Mouse (Mus musculus) midbrain, embryonic 12.5 days (tissue): ENCODE measurements around the gene Gpd2. TPM values are rescaled to one million over a fixed set of nuclear protein-coding genes. Genes with fewer than 3 reads are reported as not detected.

ENCODE experiments used
- ATAC-seq: fragments of 200-750 bp; cut with Nextera tagmentation; 2 replicates; pipeline ENCODE4 v1.8.0; 2017; ENCODE audit warnings: low read depth, moderate TSS enrichment, moderate library complexity; ENCODE audit not compliant: low FRiP score
- H3K27ac ChIP-seq: fragments of 300-500 bp; sonication (generic); replicated peaks from 2 replicates; pipeline ENCODE4 v1.5.1; 2016; ENCODE audit warnings: mild to moderate bottlenecking
- H3K27me3 ChIP-seq: fragments of 300-500 bp; sonication (generic); 2 replicates; pipeline ENCODE4 v1.6.1; 2016; ENCODE audit warnings: mild to moderate bottlenecking
- H3K36me3 ChIP-seq: fragments of 300-500 bp; sonication (generic); 2 replicates; pipeline ENCODE4 v1.6.1; 2016
- H3K4me1 ChIP-seq: fragments of 300-500 bp; sonication (generic); 2 replicates; pipeline ENCODE4 v1.6.1; 2016
- H3K4me2 ChIP-seq: fragments of 300-500 bp; sonication (generic); replicated peaks from 2 replicates; pipeline ENCODE4 v1.6.1; 2016; ENCODE audit warnings: mild to moderate bottlenecking, moderate library complexity
- H3K4me3 ChIP-seq: fragments of 300-500 bp; sonication (generic); 2 replicates; pipeline ENCODE4 v1.5.1; 2016; ENCODE audit warnings: mild to moderate bottlenecking
- H3K9ac ChIP-seq: fragments of 300-500 bp; sonication (generic); replicated peaks from 2 replicates; pipeline ENCODE4 v1.6.1; 2016; ENCODE audit warnings: mild to moderate bottlenecking, moderate library complexity
- H3K9me3 ChIP-seq: fragments of 300-500 bp; sonication (generic); 2 replicates; pipeline ENCODE4 v1.6.1; 2016; ENCODE audit warnings: mild to moderate bottlenecking
- WGBS: fragments of 180-500 bp; shearing (Covaris S2); methylation state at CpG from one replicate; pipeline ENCODE4 v1.1.7; 2016; 5-methylcytosine and 5-hydroxymethylcytosine counted together
- polyA plus RNA-seq: library from polyadenylated mRNA; unstranded; fragments of >200 nt; fragmentation: Nextera tagmentation; extraction: Ambion mirVana; gene quantifications from 2 replicates; pipeline ENCODE4 v1.2.1, GENCODE M21; 2016

The Gpd2 gene
- polyA plus RNA-seq, 1 experiment from 2014 or later: 11.4 TPM

- 0 out of 2 replicates have a peak, but pooled peaks cover 13% of the 10 kb centered on the region for H3K27me3 ChIP-seq
- no peak overlapping the region for H3K4me3 ChIP-seq
- H3K36me3 ChIP-seq: no peaks in the 10 kb centered on the region
- H3K9me3 ChIP-seq: no peaks in the 10 kb centered on the region
- WGBS: 88% methylated on average over 5 of the region's 5 CpGs
- no peak overlapping the region for H3K4me2 ChIP-seq
- no peak for ATAC-seq
- H3K27ac ChIP-seq: no peak overlapping the region
- no peak overlapping the region for H3K9ac ChIP-seq
- no peaks in the 10 kb centered on the region for H3K4me1 ChIP-seq
Measured at GRCm38 (mm10) chr2:57231432-57231831, 6.0 kb upstream of the Gpd2 start.

DNA sequence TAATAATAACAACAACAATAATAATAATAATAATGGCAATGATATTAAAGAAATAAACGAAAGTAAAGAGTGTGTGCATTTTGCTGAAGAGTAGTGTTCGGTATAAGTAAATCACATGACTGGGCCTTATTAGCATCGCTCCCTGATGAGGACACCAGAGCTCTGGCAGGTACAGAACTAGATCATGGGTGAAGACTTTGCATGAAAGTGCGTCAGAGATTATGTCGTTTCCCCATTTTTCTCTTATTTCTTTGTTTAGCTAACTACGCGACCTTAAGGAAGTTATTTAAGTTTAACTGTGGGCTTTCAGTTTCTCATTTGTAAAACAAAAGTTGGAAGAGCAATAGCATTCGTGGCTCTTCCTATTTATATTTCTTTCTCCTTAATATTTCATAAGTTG is 5.1 kb upstream of the Gpd2 start:
- Histone ChIP-seq H3K36me3 (no peaks in the 10 kb centered on the region), H3K4me2 (no peak overlapping the region), H3K27me3 (peaks cover 20% of the 10 kb centered on the region; the same call in 1 of the 2 replicates), H3K9me3 (no peaks in the 10 kb centered on the region), H3K9ac (no peak overlapping the region), H3K27ac (no peak overlapping the region), H3K4me1 (peaks cover under 1% of the 10 kb centered on the region; the same call in 1 of the 2 replicates), H3K4me3 (no peak overlapping the region)
- ATAC-seq: no peak
- 89% methylated on average over 8 of the region's 8 CpGs for WGBS

- peaks cover 12% of the 10 kb centered on the region for H3K4me1 ChIP-seq
- H3K4me3 ChIP-seq: no peak overlapping the region
- no peak for ATAC-seq
- 88% methylated on average over 2 of the region's 2 CpGs for WGBS
- no peak overlapping the region for H3K27ac ChIP-seq
- no peak overlapping the region for H3K9ac ChIP-seq
- no peak overlapping the region for H3K4me2 ChIP-seq
- H3K9me3 ChIP-seq: no peaks in the 10 kb centered on the region
- H3K36me3 ChIP-seq: no peaks in the 10 kb centered on the region
- H3K27me3 ChIP-seq: peaks cover 37% of the 10 kb centered on the region
Measured at GRCm38 (mm10) chr2:57236246-57236645, 1.2 kb upstream of the Gpd2 start.

GRCm38 (mm10) chr2:57237026-57237425 is 409 bp upstream of the Gpd2 start:
- H3K4me3 ChIP-seq: no peak overlapping the region

DNA sequence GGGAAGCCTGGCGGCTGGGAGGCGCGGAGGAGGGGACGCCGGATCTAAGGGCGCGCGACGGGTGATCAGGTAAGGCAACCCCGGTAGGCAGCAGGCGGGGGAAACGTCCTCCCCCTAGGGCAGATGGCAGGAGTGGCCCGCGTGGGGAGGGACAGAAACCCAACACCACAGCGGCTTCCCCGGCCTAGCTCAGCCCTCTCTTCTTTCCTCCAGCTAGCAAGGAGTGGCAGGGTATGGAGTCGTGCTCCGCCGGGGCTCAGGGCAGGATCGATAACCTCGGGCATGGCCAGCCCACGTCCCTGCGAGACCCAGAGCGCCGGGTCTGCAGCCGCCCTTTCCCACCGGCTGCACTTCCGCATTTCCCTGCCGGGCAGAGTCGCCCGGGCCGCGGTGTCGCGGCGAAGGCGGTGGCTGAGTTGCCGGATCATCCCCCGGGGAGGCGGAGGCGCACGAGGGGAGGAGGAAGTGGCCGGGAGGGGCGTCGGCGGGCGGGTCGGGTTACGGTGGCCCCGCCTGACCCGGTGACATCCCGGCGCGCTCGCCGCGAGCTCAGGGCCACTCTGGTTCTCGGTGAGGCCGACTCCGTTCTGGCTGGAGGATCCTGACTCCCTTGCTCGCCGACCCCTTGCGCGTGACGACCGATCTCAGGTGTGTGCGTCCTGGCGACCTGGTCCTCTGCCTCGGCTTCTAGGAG is 632 bp downstream of the Gpd2 start:
- Histone ChIP-seq H3K9me3 (no peaks in the 10 kb centered on the region), H3K4me2 (peak overlapping the region; percentile 81), H3K36me3 (no peaks in the 10 kb centered on the region), H3K27me3 (peaks cover 32% of the 10 kb centered on the region), H3K4me3 (peak overlapping the region; percentile 67), H3K27ac (0 out of 2 replicates have a peak overlapping the region, but pooled peaks have one; percentile 1), H3K9ac (peak overlapping the region; percentile 72), H3K4me1 (peaks cover 12% of the 10 kb centered on the region)
- WGBS: under 1% methylated on average over 57 of the region's 69 CpGs
- ATAC-seq: peak; percentile 80

More at GRCm38 (mm10) chr2:57237026-57237425, 409 bp upstream of the Gpd2 start:
- peaks cover 12% of the 10 kb centered on the region for H3K4me1 ChIP-seq
- no peak overlapping the region for H3K9ac ChIP-seq
- peaks cover 37% of the 10 kb centered on the region for H3K27me3 ChIP-seq
- no peaks in the 10 kb centered on the region for H3K9me3 ChIP-seq
- H3K36me3 ChIP-seq: no peaks in the 10 kb centered on the region
- H3K4me2 ChIP-seq: peak overlapping the region; percentile 81; the same call in 1 of the 2 replicates
- no peak for ATAC-seq
- WGBS: 52% methylated on average over 6 of the region's 6 CpGs
- H3K27ac ChIP-seq: no peak overlapping the region

- Histone ChIP-seq H3K27me3 (peaks cover 31% of the 10 kb centered on the region), H3K36me3 (no peaks in the 10 kb centered on the region), H3K4me3 (peak overlapping the region; percentile 67), H3K4me2 (peak overlapping the region; percentile 81), H3K9me3 (no peaks in the 10 kb centered on the region), H3K4me1 (peaks cover 12% of the 10 kb centered on the region), H3K9ac (peak overlapping the region; percentile 72), H3K27ac (no peak overlapping the region)
- no peak for ATAC-seq
- WGBS: 1% methylated on average over 17 of the region's 17 CpGs
Measured at GRCm38 (mm10) chr2:57238614-57239165, 1.3 kb downstream of the Gpd2 start.

DNA sequence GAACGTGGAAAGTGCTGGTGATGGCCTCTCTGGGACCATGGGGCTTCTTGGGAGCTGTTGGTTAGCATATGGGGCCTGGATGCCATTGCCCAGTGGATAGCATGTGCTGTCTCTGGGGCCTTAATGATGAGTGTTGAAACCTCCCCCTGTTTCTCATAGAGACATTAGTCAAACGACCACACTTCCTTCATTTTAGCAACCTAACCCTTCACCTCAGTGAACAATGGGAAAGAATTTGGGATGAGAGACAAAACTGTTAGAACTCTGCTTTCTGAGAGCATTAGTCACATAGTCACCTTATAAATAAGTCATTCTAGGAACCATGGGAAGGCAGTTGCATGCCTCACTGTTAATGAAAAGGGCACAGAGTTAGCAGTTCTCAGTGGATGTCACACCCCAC is 1.9 kb downstream of the Gpd2 start:
- 17% methylated on average over 2 of the region's 2 CpGs for WGBS
- H3K9me3 ChIP-seq: no peaks in the 10 kb centered on the region
- peaks cover 27% of the 10 kb centered on the region for H3K27me3 ChIP-seq
- ATAC-seq: no peak
- H3K4me1 ChIP-seq: peaks cover 12% of the 10 kb centered on the region
- H3K4me2 ChIP-seq: no peak overlapping the region
- no peak overlapping the region for H3K4me3 ChIP-seq
- H3K36me3 ChIP-seq: no peaks in the 10 kb centered on the region
- H3K9ac ChIP-seq: no peak overlapping the region
- H3K27ac ChIP-seq: no peak overlapping the region

DNA sequence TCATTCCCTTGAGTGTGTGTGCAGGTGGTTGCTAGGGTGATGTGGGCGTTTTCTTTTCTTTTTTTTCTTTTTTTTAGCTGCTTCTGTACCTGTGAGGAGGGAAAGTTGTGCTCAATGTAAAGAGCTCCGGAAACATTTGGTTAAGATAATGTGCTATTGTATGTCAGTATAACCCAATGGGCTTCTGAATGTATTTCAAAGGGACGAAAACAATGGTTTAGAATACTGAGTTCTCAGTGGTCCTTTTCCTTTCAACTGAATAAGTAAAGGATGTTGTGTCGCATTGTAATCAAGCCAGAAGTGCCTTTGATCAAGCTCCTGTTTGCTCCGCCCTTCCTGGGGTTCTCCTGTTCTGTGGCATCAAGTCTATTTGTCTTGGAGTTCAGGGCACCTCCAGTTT is 6.6 kb downstream of the Gpd2 start:
- Histone ChIP-seq H3K9ac (no peak overlapping the region), H3K4me1 (0 out of 2 replicates have a peak, but pooled peaks cover 3% of the 10 kb centered on the region), H3K36me3 (no peaks in the 10 kb centered on the region), H3K27me3 (peaks cover 10% of the 10 kb centered on the region), H3K4me3 (no peak overlapping the region), H3K4me2 (no peak overlapping the region), H3K27ac (no peak overlapping the region), H3K9me3 (no peaks in the 10 kb centered on the region)
- WGBS: 66% methylated on average over 5 of the region's 5 CpGs
- ATAC-seq: no peak

GRCm38 (mm10) chr2:57245721-57246328 is 8.4 kb downstream of the Gpd2 start:
- no peak overlapping the region for H3K4me3 ChIP-seq
- H3K9me3 ChIP-seq: no peaks in the 10 kb centered on the region
- no peak overlapping the region for H3K4me2 ChIP-seq
- no peak for ATAC-seq
- H3K4me1 ChIP-seq: no peaks in the 10 kb centered on the region
- no peak overlapping the region for H3K9ac ChIP-seq
- WGBS: 92% methylated on average over 6 of the region's 6 CpGs
- H3K27ac ChIP-seq: no peak overlapping the region
- no peaks in the 10 kb centered on the region for H3K36me3 ChIP-seq
- peaks cover 4% of the 10 kb centered on the region; the same call in 1 of the 2 replicates for H3K27me3 ChIP-seq

- Histone ChIP-seq H3K9me3 (no peaks in the 10 kb centered on the region), H3K36me3 (no peaks in the 10 kb centered on the region)
- WGBS: 94% methylated on average over 3 of the region's 3 CpGs
Measured at GRCm38 (mm10) chr2:57250113-57250512, 12.7 kb downstream of the Gpd2 start.

DNA sequence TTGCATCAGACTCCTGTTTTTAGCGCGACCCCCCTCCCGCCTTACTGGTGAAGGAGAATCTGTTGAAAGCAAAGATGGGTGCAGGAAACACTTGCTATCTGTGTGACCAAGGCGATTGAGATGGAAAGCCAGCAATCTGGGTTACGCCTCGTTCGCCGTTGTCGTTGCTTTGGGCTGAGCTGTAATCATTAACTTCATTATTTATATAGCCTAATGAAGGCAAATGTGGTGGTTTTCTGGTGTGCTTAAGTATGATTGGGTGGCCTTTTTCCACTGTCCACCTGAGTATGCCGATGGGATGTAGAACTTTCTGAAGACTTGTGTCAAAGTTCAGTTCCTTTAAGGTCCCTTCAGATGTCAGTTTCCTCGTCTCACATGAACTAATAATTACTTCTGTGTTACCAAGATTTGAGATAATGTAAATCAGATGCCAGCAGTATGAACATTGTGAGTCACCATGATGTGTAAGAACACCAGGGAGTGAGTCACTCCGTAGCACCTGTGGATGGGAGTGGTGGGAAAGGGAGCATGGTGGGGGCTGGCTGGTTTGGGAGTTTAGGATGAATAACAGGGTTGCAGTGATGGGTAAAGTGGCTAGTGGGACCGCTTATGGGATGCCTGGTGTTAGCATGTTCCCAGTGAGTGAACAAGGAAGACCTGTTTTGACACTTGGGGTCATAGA is 14.3 kb downstream of the Gpd2 start:
- whole genome bisulfite sequencing: 93% methylated on average over 13 of the region's 13 CpGs
- Histone ChIP-seq H3K9ac (no peak overlapping the region), H3K9me3 (no peaks in the 10 kb centered on the region), H3K36me3 (no peaks in the 10 kb centered on the region), H3K27me3 (peaks cover 13% of the 10 kb centered on the region; the same call in 1 of the 2 replicates), H3K27ac (no peak overlapping the region), H3K4me3 (no peak overlapping the region), H3K4me2 (no peak overlapping the region), H3K4me1 (peaks cover 12% of the 10 kb centered on the region)
- no peak for ATAC-seq

More at GRCm38 (mm10) chr2:57250113-57250512, 12.7 kb downstream of the Gpd2 start:
- no peak overlapping the region for H3K4me3 ChIP-seq
- no peak overlapping the region for H3K9ac ChIP-seq
- no peaks in the 10 kb centered on the region for H3K4me1 ChIP-seq
- peaks cover 13% of the 10 kb centered on the region; the same call in 1 of the 2 replicates for H3K27me3 ChIP-seq
- H3K4me2 ChIP-seq: no peak overlapping the region
- H3K27ac ChIP-seq: no peak overlapping the region
- no peak for ATAC-seq
